Mouse (Mus musculus): ENCODE data around the gene Sec14l1. TPM values are rescaled to one million over a fixed set of nuclear protein-coding genes. Genes with fewer than 3 reads are reported as not detected.

Gene Sec14l1
- polyA plus RNA-seq, 1 experiment from 2014 or later = 71.5 TPM

- ATAC-seq (ENCODE audit: low FRiP score, low read depth) = peak; percentile 80; the same call in 1 of the 2 replicates
- Histone ChIP-seq H3K4me2 (replicated peaks) (peak overlapping the region; percentile 59), H3K4me1 (peaks cover 51% of the 10 kb centered on the region), H3K27me3 (replicated peaks) (no peaks in the 10 kb centered on the region), H3K9ac (peak overlapping the region; percentile 85), H3K36me3 (peaks cover 14% of the 10 kb centered on the region), H3K27ac (peak overlapping the region; percentile 54; the same call in 1 of the 2 replicates), H3K9me3 (no peaks in the 10 kb centered on the region), H3K4me3 (peak overlapping the region; percentile 74)
- 1% methylated on average over 53 of the region's 54 CpGs for WGBS
These were observed 615 bp downstream of the Sec14l1 start for GRCm38 (mm10) chr11:117115346-117116219.

GRCm38 (mm10) chr11:117116350-117117303 is 1.7 kb downstream of the Sec14l1 start:
- Histone ChIP-seq H3K36me3 (peaks cover 14% of the 10 kb centered on the region), H3K4me2 (replicated peaks) (peak overlapping the region; percentile 59), H3K27ac (no peak overlapping the region), H3K9me3 (no peaks in the 10 kb centered on the region), H3K27me3 (replicated peaks) (no peaks in the 10 kb centered on the region), H3K4me1 (peaks cover 61% of the 10 kb centered on the region), H3K9ac (peak overlapping the region; percentile 26; the same call in 1 of the 2 replicates), H3K4me3 (peak overlapping the region; percentile 74)
- ATAC-seq (ENCODE audit: low FRiP score, low read depth) = no peak
- 39% methylated on average over 18 of the region's 18 CpGs for WGBS

- no peak for ATAC-seq (ENCODE audit: low FRiP score, low read depth)
- 57% methylated on average over 18 of the region's 18 CpGs for WGBS
- Histone ChIP-seq H3K4me2 (replicated peaks) (peak overlapping the region; percentile 59), H3K9me3 (no peaks in the 10 kb centered on the region), H3K27me3 (replicated peaks) (no peaks in the 10 kb centered on the region), H3K36me3 (peaks cover 18% of the 10 kb centered on the region), H3K9ac (0 out of 2 replicates have a peak overlapping the region, but pooled peaks have one; percentile 9), H3K27ac (no peak overlapping the region), H3K4me1 (peaks cover 66% of the 10 kb centered on the region), H3K4me3 (no peak overlapping the region)
These were observed 2.4 kb downstream of the Sec14l1 start for GRCm38 (mm10) chr11:117117321-117117720.

DNA sequence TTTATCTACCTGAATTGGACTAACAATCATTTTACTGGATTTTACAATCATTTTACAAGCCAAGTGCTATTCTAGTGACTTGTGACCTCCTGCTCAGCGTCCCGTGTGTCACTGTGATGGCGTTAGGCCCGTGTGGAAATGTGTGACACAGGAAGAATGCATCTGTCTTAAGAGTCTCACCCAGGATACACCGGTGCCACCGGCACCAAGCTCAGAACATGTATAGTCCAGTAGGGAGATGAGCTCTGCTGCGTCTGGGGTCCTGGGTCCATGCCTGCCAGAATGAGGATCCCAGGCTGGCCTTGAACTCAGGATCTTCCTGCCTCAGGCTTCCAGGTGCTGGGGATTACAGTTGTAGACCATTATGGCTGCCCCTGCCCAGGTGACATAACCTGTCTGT is 2.8 kb downstream of the Sec14l1 start:
- H3K27ac ChIP-seq = no peak overlapping the region
- peaks cover 66% of the 10 kb centered on the region for H3K4me1 ChIP-seq
- WGBS = 89% methylated on average over 7 of the region's 7 CpGs
- peaks cover 18% of the 10 kb centered on the region for H3K36me3 ChIP-seq
- H3K4me2 ChIP-seq (replicated peaks) = 0 out of 2 replicates have a peak overlapping the region, but pooled peaks have one; percentile 33
- ATAC-seq (ENCODE audit: low FRiP score, low read depth) = no peak
- no peak overlapping the region for H3K4me3 ChIP-seq
- no peaks in the 10 kb centered on the region for H3K9me3 ChIP-seq
- no peaks in the 10 kb centered on the region for H3K27me3 ChIP-seq (replicated peaks)
- H3K9ac ChIP-seq = 0 out of 2 replicates have a peak overlapping the region, but pooled peaks have one; percentile 1

DNA sequence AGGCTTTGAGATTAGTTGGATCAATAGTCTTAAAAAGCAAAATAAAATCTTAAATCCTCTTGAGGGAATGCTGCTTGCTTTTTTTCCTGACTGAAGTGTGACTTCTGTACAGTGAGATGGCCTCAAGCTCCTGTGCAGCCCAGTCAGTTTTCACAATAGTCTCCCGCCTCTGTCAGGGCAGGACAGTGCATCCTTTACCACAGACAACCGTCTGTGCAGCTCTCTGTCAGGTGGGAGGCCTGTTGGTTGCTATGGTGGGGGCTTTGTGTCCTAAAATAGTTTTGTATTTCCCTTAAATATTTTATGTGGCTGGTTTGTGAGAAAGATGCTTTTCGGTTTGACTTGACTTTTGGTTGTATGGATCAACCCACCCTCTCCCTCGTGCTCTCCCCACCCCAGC is 3.3 kb downstream of the Sec14l1 start:
- Histone ChIP-seq H3K9ac (no peak overlapping the region), H3K27me3 (replicated peaks) (no peaks in the 10 kb centered on the region), H3K4me1 (peaks cover 66% of the 10 kb centered on the region), H3K27ac (no peak overlapping the region), H3K4me2 (replicated peaks) (peak overlapping the region; percentile 33), H3K4me3 (no peak overlapping the region), H3K9me3 (no peaks in the 10 kb centered on the region), H3K36me3 (peaks cover 18% of the 10 kb centered on the region)
- no peak for ATAC-seq (ENCODE audit: low FRiP score, low read depth)
- 74% methylated on average over 4 of the region's 4 CpGs for WGBS

- Histone ChIP-seq H3K27ac (no peak overlapping the region), H3K9me3 (no peaks in the 10 kb centered on the region), H3K36me3 (peaks cover 18% of the 10 kb centered on the region), H3K4me1 (peaks cover 66% of the 10 kb centered on the region), H3K4me2 (replicated peaks) (peak overlapping the region; percentile 33), H3K4me3 (no peak overlapping the region), H3K27me3 (replicated peaks) (no peaks in the 10 kb centered on the region), H3K9ac (no peak overlapping the region; the same call in 1 of the 2 replicates)
- WGBS = 53% methylated on average over 10 of the region's 11 CpGs
- ATAC-seq (ENCODE audit: low FRiP score, low read depth) = no peak
These were observed 3.9 kb downstream of the Sec14l1 start for GRCm38 (mm10) chr11:117118721-117119321.

DNA sequence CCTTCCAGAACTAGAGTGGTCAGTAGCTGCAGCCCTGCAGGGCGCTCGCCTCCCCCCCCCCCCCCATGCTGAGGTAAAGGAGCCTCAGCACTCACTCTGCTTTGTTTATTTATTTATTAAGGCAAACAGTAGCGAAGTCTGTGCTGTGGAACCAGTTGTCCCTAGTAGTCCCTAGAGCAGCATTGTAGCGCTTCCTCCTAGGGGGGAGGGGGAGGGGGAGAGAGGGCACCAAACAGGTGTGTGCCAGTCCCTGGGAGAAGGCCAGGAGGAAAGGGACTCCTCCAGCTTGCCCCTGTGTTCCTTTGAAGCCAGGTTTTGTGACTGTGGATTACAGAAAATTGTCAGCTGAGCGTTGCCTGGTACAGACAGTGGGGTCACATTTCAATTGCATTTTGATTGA is 4.8 kb downstream of the Sec14l1 start:
- Histone ChIP-seq H3K36me3 (peaks cover 20% of the 10 kb centered on the region), H3K27me3 (replicated peaks) (no peaks in the 10 kb centered on the region), H3K4me3 (no peak overlapping the region), H3K9ac (no peak overlapping the region), H3K9me3 (no peaks in the 10 kb centered on the region), H3K27ac (no peak overlapping the region), H3K4me2 (replicated peaks) (no peak overlapping the region), H3K4me1 (peaks cover 61% of the 10 kb centered on the region)
- WGBS = 50% methylated on average over 5 of the region's 5 CpGs
- no peak for ATAC-seq (ENCODE audit: low FRiP score, low read depth)

- H3K27ac ChIP-seq = 0 out of 2 replicates have a peak overlapping the region, but pooled peaks have one; percentile 10
- H3K9me3 ChIP-seq = no peaks in the 10 kb centered on the region
- no peaks in the 10 kb centered on the region for H3K27me3 ChIP-seq (replicated peaks)
- peaks cover 61% of the 10 kb centered on the region for H3K4me1 ChIP-seq
- H3K4me3 ChIP-seq = no peak overlapping the region
- WGBS = 53% methylated on average over 20 of the region's 20 CpGs
- peaks cover 20% of the 10 kb centered on the region for H3K36me3 ChIP-seq
- H3K4me2 ChIP-seq (replicated peaks) = peak overlapping the region; percentile 23
- H3K9ac ChIP-seq = peak overlapping the region; percentile 29; the same call in 1 of the 2 replicates
- no peak for ATAC-seq (ENCODE audit: low FRiP score, low read depth)
These were observed 5.6 kb downstream of the Sec14l1 start for GRCm38 (mm10) chr11:117120285-117121163.

DNA sequence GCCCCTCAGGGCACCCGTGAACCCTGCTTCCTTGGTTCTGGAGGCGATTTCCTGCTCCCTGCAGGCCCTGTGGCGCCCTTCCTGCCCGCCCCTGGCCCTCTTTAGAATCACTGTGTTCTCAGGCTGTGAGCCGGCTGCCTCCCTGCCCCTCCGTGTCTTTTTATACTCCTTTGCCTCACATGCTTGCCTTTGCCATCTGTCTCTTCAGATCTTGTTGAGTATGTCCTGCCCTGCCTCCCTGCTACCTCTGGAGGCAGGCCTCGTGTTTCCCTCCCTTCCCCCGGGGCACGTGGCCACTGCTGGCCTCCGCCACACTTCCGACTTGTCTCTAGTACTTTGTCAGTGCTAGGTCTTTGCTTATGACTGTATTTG is 6.2 kb downstream of the Sec14l1 start:
- WGBS = 34% methylated on average over 11 of the region's 11 CpGs

DNA sequence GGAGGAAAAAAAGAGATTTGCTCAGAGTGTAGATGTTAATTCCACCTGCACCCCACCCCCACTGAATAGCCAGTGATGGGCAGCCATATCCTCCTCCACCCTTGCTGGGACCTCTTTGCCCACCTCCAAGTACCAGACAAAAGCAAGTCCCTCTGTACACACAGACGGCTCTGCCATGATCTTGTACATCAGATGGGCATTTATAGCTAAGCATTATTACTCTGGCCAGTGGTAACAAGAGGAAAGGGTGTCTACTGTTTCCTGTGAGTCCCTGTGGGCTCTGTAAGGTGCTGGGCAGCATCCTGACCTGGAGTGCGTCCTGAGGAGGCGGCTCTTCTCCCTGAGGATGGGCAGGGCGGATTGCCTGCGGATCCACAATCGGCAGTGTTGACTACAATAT is 7.0 kb downstream of the Sec14l1 start:
- no peak for ATAC-seq (ENCODE audit: low FRiP score, low read depth)
- H3K9me3 ChIP-seq = no peaks in the 10 kb centered on the region
- H3K27me3 ChIP-seq (replicated peaks) = no peaks in the 10 kb centered on the region
- no peak overlapping the region for H3K4me2 ChIP-seq (replicated peaks)
- no peak overlapping the region for H3K4me3 ChIP-seq
- peaks cover 49% of the 10 kb centered on the region for H3K4me1 ChIP-seq
- H3K27ac ChIP-seq = no peak overlapping the region
- no peak overlapping the region for H3K9ac ChIP-seq
- WGBS = 90% methylated on average over 6 of the region's 6 CpGs
- H3K36me3 ChIP-seq = peaks cover 17% of the 10 kb centered on the region

More for the DNA sequence above, 6.2 kb downstream of the Sec14l1 start:
- no peak for ATAC-seq (ENCODE audit: low FRiP score, low read depth)
- peak overlapping the region; percentile 29; the same call in 1 of the 2 replicates for H3K9ac ChIP-seq
- H3K4me1 ChIP-seq = peaks cover 57% of the 10 kb centered on the region
- no peak overlapping the region for H3K4me3 ChIP-seq
- 0 out of 2 replicates have a peak overlapping the region, but pooled peaks have one; percentile 10 for H3K27ac ChIP-seq
- H3K27me3 ChIP-seq (replicated peaks) = no peaks in the 10 kb centered on the region
- H3K4me2 ChIP-seq (replicated peaks) = peak overlapping the region; percentile 23
- H3K9me3 ChIP-seq = no peaks in the 10 kb centered on the region
- H3K36me3 ChIP-seq = peaks cover 20% of the 10 kb centered on the region
